Mouse (Mus musculus): Measurements from ENCODE around the gene Acap2. TPM values are rescaled to one million over a fixed set of nuclear protein-coding genes. Genes with fewer than 3 reads are reported as not detected.

Gene Acap2
- total and polyA plus RNA-seq, 3 experiments: 17.2 to 19.1 TPM; not detected in 1

GRCm38 (mm10) chr16:31077396-31077795 lies 123.6 kb downstream of the Acap2 start:
- H3K27ac ChIP-seq (ENCODE audit: control insufficient read depth, low read depth, low read length): no peak overlapping the region
- H3K4me3 ChIP-seq (ENCODE audit: control insufficient read depth in 1 of 2, insufficient read depth in 1 of 2, low read depth in 2 of 2, low read length in 2 of 2): no peak overlapping the region
- H3K27me3 ChIP-seq (ENCODE audit: control insufficient read depth in 1 of 2, insufficient read depth in 2 of 2, low read length in 2 of 2): no peaks in the 10 kb centered on the region
- H3K9me3 ChIP-seq (replicated peaks; ENCODE audit: insufficient read depth, low read length): no peaks in the 10 kb centered on the region
- H3K36me3 ChIP-seq (ENCODE audit: control insufficient read depth in 1 of 2, insufficient read depth in 2 of 2, low read length in 2 of 2): peaks cover 0 to 10% of the 10 kb centered on the region in 2 experiments; a peak in 2 of 4 replicates
- DNase-seq (ENCODE audit: low read depth, low spot score): no peak
- TF ChIP-seq UBTF (IDR thresholded peaks at IDR 0.05; ENCODE audit: borderline replicate concordance, insufficient read depth, low read depth, low read length) (no peak), ETS1 (IDR thresholded peaks at IDR 0.05; ENCODE audit: low read depth, low read length) (no peak), POLR2AphosphoS2 (IDR thresholded peaks at IDR 0.05; ENCODE audit: low read length) (no peak), TBP (IDR thresholded peaks at IDR 0.05; ENCODE audit: low read depth, low read length) (no peak), EP300 (IDR thresholded peaks at IDR 0.05; ENCODE audit: low read depth in 1 of 2, low read length in 2 of 2) (no peak), USF1 (IDR thresholded peaks at IDR 0.05; ENCODE audit: low read depth, low read length) (no peak), MYC (IDR thresholded peaks at IDR 0.05; ENCODE audit: low read depth, low read length) (no peak), CTCF (IDR thresholded peaks at IDR 0.05 in 2 of 3, conservative IDR thresholded peaks at IDR 0.05 in 1 of 3; ENCODE audit: control insufficient read depth in 1 of 3, insufficient read depth in 1 of 3, low read depth in 2 of 3, low read length in 3 of 3, poor library complexity in 1 of 3, severe bottlenecking in 1 of 3) (no peak), NRF1 (IDR thresholded peaks at IDR 0.05; ENCODE audit: insufficient read depth, low read depth, low read length, poor library complexity, severe bottlenecking) (no peak), SIN3A (IDR thresholded peaks at IDR 0.05; ENCODE audit: low read length) (no peak), MEF2A (IDR thresholded peaks at IDR 0.05; ENCODE audit: extremely low read depth, insufficient replicate concordance, low read depth, low read length, poor library complexity, severe bottlenecking) (no peak), SMC3 (IDR thresholded peaks at IDR 0.05; ENCODE audit: low read depth, low read length) (no peak), RAD21 (IDR thresholded peaks at IDR 0.05; ENCODE audit: low read depth, low read length) (no peak)
- H3K79me2 ChIP-seq (ENCODE audit: control insufficient read depth, insufficient read depth, low read length, poor library complexity): peaks cover 15% of the 10 kb centered on the region
- H3K9ac ChIP-seq (ENCODE audit: control insufficient read depth, low read depth, low read length, poor library complexity, severe bottlenecking): no peak overlapping the region
- H3K4me1 ChIP-seq (ENCODE audit: control insufficient read depth in 1 of 2, insufficient read depth in 2 of 2, low read length in 2 of 2): peaks cover 0 to 12% of the 10 kb centered on the region in 2 experiments; a peak in 3 of 4 replicates

GRCm38 (mm10) chr16:31076436-31076835 lies 124.6 kb downstream of the Acap2 start:
- Histone ChIP-seq H3K36me3 (ENCODE audit: control insufficient read depth in 1 of 2, insufficient read depth in 2 of 2, low read length in 2 of 2) (peaks cover 0 to 6% of the 10 kb centered on the region in 2 experiments; a peak in 2 of 4 replicates), H3K9ac (ENCODE audit: control insufficient read depth, low read depth, low read length, poor library complexity, severe bottlenecking) (no peak overlapping the region), H3K27ac (ENCODE audit: control insufficient read depth, low read depth, low read length) (no peak overlapping the region), H3K27me3 (ENCODE audit: control insufficient read depth in 1 of 2, insufficient read depth in 2 of 2, low read length in 2 of 2) (no peaks in the 10 kb centered on the region), H3K4me3 (ENCODE audit: control insufficient read depth in 1 of 2, insufficient read depth in 1 of 2, low read depth in 2 of 2, low read length in 2 of 2) (no peak overlapping the region), H3K4me1 (ENCODE audit: control insufficient read depth in 1 of 2, insufficient read depth in 2 of 2, low read length in 2 of 2) (peaks cover 0 to 8% of the 10 kb centered on the region in 2 experiments; a peak in 3 of 4 replicates), H3K9me3 (replicated peaks; ENCODE audit: insufficient read depth, low read length) (no peaks in the 10 kb centered on the region), H3K79me2 (ENCODE audit: control insufficient read depth, insufficient read depth, low read length, poor library complexity) (peaks cover 15% of the 10 kb centered on the region)
- TF ChIP-seq ZC3H11A (IDR thresholded peaks at IDR 0.05; ENCODE audit: low read depth, low read length): no peak
- no peak for TF ChIP-seq MAFK (IDR thresholded peaks at IDR 0.05; ENCODE audit: borderline replicate concordance, low read depth, low read length)
- TF ChIP-seq CHD1 (IDR thresholded peaks at IDR 0.05; ENCODE audit: low read depth, low read length): no peak
- TF ChIP-seq USF2 (IDR thresholded peaks at IDR 0.05; ENCODE audit: borderline replicate concordance in 1 of 2, insufficient read depth in 1 of 2, low read depth in 1 of 2, low read length in 2 of 2): no peak
- no peak for TF ChIP-seq MYC (IDR thresholded peaks at IDR 0.05; ENCODE audit: low read depth, low read length)
- TF ChIP-seq MYB (IDR thresholded peaks at IDR 0.05; ENCODE audit: low read depth, low read length): no peak
- no peak for TF ChIP-seq POLR2AphosphoS5 (IDR thresholded peaks at IDR 0.05; ENCODE audit: borderline replicate concordance, low read depth, low read length)
- no peak for TF ChIP-seq MAX (IDR thresholded peaks at IDR 0.05; ENCODE audit: low read length)
- no peak for TF ChIP-seq JUND (IDR thresholded peaks at IDR 0.05; ENCODE audit: low read depth, low read length)
- TF ChIP-seq GABPA (IDR thresholded peaks at IDR 0.05; ENCODE audit: low read depth, low read length): no peak
- no peak for TF ChIP-seq GATA1 (IDR thresholded peaks at IDR 0.05; ENCODE audit: low read depth, low read length)
- no peak for TF ChIP-seq ZKSCAN1 (IDR thresholded peaks at IDR 0.05; ENCODE audit: low read depth, low read length)
- TF ChIP-seq ELF1 (IDR thresholded peaks at IDR 0.05; ENCODE audit: low read depth, low read length): no peak
- no peak for TF ChIP-seq TCF12 (IDR thresholded peaks at IDR 0.05; ENCODE audit: low read depth, low read length)
- no peak for TF ChIP-seq E2F4 (IDR thresholded peaks at IDR 0.05; ENCODE audit: borderline replicate concordance, low read depth, low read length)
- DNase-seq (ENCODE audit: low read depth, low spot score): no peak
